Mouse (Mus musculus): Measurements from ENCODE around the gene Anks1.
"Not testable (repeated sequence)": the region's sequence is repeated elsewhere in the genome, so short reads cannot be mapped to it uniquely, and the experiment has no call there.

Anks1 gene

DNA sequence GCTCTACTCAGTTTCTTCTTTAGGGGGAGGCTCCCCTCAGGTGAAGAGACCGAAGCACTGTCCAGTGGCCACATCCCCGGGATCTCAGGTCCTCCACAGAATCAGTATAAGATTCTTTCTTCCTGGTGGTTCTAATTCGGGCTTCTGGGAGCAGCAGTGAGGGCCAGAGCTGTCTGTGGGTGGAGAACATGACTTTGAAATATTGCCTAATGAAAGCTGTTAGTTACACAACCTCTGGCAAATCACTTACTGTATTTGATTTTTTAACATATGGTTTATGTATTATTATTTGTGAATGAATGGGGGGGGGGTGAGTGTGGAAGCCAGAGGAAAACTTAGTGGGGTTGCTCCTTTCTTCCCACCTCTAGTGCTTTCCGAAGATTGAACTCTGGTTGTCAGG lies 22.7 kb downstream of the Anks1 start:
- no peak for DNase-seq (ENCODE audit: extremely low spot score, low spot score)

DNA sequence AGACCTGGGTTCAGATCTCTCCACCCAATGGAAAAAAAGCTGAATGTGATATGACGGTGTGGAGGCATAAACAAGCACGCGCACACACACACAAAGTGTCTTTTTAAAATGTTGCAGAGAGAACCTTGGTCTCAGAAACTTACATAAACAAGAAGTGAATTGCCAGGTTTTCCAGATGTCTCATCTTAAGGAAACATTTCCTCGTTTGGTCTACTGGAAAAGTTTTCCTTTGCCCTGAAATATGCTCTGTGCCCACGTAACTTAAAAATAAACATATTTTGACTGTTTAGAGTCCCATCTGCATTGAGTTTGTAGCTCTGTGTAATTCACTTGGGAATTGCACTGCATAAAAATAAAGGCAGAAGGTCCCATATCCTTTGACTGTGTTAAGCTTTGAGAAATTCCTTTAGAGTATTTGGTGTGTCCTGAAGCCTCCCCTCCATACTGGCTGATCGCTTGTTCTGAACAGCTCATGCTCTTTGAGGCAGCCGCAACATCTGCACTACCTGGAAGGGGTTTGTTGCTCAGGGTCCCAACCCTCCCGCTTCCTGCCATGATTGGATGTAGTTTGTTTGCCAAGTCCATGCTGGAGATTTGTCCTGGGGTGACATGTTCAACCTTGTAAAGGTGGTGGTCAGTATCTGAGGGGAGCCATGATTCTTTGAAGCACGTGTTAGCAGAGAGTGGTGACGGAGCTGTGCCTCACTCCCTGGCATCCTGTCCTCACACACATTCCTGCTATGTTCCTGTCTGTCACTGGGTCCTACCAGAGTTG lies 25.2 kb downstream of the Anks1 start:
- no peak for DNase-seq (ENCODE audit: extremely low spot score, low spot score)

DNA sequence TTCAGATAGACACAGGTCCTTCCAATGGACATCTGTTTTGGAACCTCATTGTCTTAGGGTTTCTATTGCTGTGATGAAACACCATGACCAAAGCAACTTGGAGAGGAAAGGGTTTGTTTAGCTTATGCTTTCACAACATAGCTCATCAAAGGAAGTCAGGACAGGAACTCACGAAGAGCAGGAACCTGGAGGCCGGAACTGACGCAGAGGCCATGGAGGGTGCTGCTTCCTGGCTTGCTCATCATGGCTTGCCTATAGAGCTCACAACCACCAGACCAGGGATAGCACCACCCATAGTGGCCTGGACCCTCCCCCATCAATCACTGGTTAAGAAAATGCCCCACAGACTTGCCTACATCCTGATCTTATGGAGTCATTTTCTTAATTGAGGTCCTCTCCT lies 26.0 kb downstream of the Anks1 start:
- DNase-seq (ENCODE audit: extremely low spot score, low spot score), result no peak

DNA sequence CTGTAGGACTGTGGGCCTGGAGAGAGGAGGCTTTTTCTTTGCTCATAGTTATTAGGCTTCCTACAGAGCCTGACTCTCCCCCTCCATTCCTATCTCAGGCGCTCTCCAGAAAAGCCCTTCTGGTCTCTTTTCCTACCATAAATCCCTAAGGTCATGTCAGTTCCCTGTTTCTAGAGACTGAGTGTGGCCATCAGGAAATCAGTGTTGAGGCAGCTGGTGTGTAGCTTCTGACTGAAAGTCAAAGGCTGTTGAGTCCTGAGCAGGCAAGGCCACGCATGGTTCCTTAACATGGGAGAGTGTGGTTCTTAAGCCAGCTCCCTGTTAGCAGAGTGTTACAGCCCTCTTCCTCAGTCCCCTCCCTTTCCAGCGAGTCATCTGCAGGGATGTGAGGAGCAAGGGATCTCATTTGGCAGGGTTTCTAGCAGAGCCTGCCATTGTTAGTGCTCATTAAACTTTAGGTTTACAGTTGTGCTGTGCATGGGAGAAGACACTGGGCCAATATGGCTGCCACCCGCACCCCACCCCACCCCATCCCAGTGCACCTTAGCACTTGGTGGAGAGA lies 28.0 kb downstream of the Anks1 start:
- no peak for DNase-seq (ENCODE audit: extremely low spot score, low spot score)

DNA sequence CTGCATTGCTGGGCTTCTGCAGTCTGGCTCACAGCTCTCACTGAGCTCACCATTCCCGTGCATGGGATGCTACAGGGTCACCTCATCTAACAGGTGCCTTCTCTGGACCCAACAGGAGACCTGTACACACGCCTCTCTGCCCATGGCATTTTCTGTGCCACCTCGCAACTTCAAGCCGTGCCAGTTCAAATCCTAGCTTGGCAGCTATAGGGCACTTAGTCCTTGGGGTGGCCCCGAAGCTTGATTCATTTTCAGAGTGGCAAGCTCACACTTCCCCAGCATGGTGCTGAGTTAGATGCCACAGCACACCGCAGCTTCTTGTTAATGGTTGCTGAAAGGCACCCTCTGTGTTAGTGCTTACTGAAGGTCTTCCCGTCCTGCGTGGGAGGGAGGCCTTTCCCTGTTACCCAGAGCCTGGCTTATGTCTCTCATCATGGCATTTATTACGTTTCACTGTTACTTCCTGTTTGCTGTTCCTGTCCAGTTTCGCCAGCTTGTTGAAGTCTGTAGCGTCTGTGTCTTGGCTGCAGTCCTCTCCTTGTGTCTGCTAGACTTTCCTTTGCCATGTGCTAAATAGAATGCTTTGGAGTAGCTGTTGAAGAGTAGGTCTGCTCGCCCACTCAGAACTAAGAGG lies 29.1 kb downstream of the Anks1 start:
- DNase-seq (ENCODE audit: extremely low spot score, low spot score), result no peak

DNA sequence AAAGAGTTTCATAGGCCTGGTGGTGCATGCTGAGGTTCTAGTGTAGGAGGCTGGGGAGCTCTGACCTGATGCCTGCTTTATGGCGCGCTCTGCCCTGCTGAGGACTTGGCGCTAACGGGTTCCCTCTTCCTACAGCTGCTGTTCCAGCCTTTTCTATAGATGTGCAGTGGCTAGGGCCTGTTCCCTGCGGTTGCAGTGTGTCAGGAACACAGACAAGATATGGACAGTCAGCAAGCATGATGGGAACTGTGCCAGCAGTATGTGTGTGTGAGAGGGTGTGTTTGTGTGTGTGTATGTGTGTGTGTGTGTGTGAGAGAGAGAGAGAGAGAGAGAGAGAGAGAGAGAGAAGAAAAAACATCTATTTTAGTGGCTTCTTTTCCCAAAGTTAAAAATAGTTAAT lies 29.9 kb downstream of the Anks1 start:
- no peak for DNase-seq (ENCODE audit: extremely low spot score, low spot score)

DNA sequence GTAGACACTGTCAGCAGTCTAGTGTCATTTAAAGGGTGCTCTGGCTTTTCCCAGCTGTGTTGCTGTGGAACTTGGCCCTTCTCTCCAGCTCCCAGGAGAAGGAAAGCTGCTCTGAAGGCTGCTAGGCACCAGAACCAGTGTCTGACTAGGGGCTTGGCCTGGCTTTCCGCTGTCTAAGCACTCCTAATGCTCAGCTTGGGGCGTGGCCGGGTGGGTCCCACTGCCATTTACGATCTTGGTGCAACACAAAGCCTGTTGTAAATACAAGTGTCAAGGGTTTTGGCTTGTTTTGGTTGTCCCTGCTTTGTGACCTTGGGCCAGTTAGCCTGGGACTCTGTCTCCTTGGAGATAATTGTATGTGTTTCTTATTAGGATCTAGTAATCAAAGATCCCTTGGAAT lies 31.2 kb downstream of the Anks1 start:
- no peak for DNase-seq (ENCODE audit: extremely low spot score, low spot score)

DNA sequence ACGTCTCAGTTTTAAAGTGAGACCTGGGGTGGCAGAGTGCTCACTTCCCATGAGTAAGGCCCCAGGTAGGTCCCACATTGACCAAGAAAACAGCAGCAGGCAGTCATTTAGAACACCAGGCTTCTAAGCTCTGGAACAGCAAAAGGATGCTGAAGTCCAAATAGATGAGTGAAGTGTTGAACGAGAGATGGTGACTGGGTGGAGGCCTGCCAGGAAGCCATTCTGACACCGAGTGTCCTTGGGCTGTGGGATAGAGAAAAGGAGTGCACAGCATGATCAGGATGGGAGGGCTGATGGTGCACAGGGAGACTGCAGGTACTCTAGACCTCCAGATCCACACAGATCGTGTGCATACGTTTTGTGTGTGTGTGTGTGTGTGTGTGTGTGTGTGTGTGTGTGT lies 32.1 kb downstream of the Anks1 start:
- no peak for DNase-seq (ENCODE audit: extremely low spot score, low spot score)

DNA sequence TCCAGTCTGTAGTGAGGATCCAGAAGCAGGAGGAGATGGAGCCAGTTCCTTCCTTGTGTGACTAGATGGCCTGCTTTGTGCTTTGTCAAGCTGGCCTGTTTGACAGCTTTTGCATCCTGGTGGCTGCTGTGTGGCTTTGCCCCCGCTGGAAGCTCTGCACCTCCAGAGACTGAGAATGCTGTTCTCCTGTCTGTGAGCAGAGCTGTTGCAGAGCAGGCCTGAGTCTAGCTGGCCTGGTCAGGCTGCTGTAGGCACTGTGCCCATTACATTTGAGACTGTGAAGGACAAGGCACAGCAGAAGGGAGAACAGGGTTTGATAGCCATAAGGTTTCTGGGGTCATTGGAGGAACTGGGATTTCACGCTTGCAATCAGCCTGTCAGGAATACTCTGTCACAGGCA lies 32.6 kb downstream of the Anks1 start:
- DNase-seq (ENCODE audit: extremely low spot score, low spot score), result no peak

DNA sequence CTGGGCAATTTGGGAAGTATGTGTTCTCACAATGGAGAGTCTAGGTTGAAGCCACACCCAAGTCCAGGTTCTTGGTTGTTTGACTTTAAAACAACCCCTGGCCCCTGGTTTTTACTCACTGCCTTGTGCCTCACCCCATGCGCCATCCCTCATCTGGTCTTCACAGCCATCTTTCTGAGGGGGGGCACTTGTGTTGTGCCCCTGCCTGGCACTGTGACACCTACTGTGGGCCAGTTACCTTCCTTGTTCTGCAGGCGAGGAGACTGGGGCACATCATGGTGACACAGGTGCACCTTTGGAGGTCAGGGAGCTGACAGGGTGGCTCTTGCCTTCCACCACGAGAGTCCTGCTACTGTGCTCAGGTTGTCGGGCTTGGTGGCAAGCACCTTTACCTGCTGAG lies 33.0 kb downstream of the Anks1 start:
- no peak for DNase-seq (ENCODE audit: extremely low spot score, low spot score)

DNA sequence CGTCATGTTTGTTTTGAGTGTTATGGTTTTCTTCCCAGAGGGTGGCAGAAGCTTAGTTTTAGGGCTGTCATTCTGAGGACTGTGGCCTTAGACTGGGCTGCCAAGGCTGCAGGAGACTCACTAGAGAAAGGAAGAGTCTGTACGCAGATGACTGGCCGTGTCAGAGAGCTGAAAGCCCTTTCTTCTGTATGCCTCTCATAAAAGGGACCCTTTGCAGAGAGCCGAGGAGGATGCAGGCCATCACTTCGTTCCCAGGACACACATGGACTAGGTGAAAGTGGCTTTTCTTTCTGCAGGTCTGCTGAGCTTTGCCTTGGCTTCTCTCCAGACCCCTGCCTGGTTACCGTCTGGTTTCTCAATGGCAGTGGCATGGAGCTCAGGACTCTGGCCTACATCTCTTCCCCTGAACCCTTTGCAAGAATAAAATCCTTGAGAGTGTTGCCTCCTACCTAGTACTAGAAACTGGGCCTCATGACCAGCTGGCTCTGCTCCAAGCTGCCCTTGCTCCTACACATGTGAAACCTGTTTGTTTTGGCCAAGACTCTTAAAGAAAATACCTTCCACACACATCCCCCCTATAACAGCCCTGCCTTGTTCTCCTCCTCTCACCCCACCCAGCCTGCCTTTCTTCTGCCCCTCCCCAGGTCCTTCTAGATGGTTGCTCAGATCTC lies 36.6 kb downstream of the Anks1 start:
- no peak for DNase-seq (ENCODE audit: extremely low spot score, low spot score)

DNA sequence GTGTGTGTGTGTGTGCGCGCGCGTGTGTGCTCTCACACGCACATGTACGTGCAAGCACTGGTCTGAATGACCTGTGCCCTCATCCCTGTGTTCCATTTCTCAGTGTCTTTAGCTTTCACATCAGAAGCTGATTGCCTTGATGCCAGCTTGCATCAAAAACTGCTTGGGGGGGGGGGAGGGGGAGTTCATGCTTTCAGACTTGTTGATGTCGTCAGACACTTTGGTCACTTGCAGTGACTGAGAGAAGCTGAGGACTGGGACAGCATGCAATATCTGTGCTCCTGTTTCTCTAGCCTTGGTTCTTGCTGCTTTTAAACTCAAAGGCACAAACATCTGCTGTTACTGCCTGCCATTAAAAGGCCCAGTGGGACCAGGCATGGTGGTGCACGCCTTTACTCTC lies 37.3 kb downstream of the Anks1 start:
- no peak for DNase-seq (ENCODE audit: extremely low spot score, low spot score)

DNA sequence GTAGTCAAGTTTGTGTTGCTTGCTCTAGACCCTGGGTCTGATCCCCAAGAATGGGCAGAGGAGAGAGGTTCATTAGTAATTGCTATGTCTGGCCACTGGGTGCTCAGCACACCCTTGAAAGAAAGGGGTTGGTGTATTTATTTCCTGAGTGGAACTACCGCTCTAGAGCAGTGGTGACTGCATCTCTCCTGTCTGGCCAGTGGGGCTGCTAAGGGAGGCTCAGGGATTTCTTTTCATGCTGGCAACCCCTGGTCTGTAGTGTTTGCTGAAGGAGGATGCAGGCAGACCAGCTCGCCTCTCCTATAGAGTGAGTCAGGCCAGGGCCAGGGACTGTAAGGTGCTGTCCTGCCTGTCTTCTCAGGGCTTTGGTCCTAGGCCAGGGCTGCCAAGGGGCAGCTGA lies 38.0 kb downstream of the Anks1 start:
- DNase-seq (ENCODE audit: extremely low spot score, low spot score), result no peak

DNA sequence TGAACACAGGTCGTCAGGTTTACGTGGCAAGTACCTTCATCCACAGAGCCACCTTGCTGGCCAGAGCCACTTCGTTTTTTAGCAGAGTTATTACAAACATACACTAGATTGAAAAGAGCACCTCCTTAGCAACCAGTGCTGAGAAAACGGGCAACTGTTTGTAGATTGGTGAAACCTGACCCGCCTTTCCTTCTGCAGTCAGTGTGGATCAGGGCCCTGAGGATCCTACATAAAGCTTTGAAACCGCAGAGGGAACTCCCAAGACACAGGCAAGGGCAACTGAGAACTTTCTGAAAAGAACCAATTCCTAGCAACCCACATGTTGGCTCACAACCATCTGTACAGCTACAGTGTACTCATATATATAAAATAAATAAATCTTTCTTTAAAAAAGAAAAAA lies 44.0 kb downstream of the Anks1 start:
- no peak for DNase-seq (ENCODE audit: extremely low spot score, low spot score)

DNA sequence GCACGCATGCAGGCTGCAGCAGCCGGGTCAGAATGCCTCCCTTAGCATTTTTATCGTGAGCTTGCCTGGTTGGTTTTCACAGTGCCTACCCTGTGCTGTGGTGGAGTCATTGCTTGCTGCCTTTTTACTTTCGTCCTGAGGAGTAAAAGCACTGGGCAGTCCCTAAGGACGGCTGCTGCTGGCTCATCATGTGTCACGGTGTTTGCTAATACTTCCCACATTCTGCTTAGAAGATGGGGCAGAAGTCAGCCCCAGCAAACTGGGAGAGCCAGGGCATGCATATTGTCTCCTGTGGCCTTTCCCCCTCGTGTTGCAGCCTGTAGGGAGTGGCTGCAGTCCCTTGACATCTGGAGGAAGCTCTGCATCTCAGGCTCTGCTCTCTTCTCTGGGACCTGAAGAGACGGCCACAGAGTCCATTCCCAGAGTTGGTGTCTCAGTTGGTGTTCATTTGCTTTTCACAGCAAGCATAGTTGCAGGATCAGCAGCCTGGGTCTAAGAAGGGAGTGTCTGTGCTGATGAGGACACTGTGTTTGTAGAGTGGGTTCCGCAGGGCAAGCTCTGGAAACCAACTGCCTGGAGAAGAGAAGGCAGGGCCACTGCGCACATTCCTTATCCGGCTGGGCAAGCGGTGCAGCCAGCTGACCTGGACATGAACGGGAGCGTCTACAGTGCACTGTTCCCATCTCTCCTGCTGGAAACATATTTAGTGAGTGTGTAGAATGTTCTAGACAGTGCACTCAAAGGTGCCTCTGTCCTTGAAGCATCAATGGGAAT lies 45.7 kb downstream of the Anks1 start:
- DNase-seq (ENCODE audit: extremely low spot score, low spot score), result no peak

DNA sequence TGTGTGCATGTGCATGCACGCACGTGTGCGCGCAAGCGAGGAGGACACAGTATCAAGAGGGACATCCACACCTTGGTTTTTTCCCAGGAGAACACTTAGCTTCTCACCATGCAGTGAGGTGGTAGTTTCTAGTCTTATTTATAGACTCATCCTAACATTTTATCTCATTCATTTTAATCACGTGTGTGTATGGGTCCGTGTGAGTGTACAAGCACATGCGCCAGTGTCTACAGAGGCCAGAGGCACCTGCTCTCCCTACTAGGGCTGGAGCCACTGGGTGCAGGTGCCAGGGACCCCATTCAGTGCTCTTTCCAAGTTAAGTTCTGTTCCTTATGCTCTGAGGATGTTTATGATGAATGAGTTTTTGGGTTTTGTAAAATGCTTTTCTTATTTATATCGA lies 48.5 kb downstream of the Anks1 start:
- DNase-seq (ENCODE audit: extremely low spot score, low spot score), result no peak

DNA sequence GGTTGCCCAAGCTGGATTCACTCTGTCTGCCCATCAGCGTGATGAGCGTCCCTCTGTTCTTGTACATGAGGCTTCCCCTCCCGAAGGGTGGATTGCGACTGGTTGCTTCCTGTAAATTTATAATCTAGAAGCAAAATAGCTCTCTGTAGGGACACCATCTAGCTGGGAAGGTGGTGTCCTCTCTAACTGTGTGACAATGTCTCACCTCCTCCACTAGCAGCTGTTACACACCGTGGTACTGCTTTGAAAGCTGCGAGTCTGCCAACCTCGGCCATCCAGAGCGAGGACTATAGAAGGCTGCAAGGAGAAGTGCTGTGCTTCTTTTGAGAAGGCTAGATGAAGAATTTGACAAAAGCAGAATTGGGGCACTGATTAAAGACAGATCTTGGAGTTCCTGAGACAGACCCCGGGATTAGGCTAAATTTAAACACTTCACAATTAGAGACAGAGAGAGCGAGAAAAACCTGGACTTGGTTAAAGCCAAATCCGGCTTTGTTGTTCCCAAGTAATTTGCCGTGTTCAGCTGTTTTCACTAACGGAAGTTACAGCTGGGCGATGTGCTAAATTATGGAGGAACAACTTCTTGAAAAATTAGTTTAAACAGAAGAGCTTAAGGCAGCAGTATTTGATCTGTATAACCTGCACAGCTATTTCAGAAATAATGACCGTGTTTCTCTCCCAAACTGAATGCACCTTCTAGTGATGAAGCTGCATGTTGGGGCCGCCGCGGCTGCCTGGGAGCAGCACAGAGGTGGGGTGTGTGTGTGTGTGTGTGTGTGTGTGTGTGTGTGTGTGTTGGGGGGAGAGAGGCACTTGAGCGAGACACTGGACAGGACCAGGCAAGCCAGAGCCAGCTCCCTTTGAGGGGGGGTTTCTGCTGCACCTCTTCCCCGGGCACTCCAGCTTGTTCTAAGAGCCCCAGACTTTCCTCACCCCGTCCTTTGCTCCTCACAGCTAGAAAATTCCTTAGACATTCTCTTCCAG lies 51.3 kb downstream of the Anks1 start:
- no peak for DNase-seq (ENCODE audit: extremely low spot score, low spot score)

DNA sequence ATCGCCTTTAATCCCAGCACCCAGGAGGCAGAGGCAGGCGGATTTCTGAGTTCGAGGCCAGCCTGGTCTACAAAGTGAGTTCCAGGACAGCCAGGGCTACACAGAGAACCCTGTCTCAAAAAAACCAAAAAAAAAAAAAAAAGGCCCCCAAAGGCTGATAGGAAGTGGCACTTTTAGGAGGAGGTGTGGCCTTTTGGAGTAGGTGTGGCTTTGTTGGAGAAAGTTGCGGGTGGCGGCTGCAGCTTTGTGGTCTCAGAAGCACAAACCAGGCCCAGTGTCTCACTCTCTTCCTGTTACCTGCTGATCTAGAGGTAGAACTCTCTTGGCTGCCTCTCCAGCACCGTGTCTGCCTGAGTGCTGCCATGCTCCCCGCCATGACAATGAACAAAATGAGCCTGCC lies 54.0 kb downstream of the Anks1 start:
- DNase-seq (ENCODE audit: extremely low spot score, low spot score), result not testable (repeated sequence)

DNA sequence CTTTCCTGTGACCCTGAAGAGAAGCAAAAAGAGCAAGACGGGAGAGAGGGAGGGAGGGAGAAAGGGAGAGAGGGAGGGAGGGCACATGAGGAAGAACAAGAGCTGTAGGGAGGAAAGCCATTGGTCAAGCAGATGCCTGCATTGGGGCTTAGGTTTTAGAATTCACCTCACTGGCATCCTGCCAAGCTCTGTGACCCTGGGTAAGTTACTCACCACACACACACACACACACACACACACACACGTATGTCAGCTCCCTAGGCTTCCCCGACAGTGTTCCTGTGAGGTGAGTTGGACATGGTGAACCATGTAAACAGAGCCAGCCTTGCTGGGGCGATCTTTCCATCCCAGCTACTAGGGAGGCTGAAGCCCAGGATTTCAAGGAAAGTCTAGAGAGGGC lies 55.5 kb downstream of the Anks1 start:
- no peak for DNase-seq (ENCODE audit: extremely low spot score, low spot score)

DNA sequence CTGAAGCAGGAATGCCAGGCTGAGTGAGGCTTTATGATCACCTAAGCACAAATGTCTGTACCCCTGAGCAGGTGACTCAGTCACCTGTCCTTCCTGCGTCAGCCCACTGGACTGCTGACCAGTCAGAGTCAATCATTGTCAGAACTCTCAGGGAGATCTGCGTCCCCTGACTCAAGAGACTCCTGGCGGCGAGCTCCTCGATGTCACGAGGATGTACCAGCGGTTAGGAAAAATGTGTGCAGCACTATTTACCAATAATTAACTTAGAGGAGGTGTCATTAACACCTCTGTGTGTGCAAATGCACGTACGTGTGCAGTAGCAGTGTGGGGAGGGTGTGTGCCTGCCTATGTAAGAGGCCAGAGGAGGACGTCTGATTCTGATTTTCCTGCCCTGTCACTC lies 56.2 kb downstream of the Anks1 start:
- DNase-seq (ENCODE audit: extremely low spot score, low spot score), result no peak

DNA sequence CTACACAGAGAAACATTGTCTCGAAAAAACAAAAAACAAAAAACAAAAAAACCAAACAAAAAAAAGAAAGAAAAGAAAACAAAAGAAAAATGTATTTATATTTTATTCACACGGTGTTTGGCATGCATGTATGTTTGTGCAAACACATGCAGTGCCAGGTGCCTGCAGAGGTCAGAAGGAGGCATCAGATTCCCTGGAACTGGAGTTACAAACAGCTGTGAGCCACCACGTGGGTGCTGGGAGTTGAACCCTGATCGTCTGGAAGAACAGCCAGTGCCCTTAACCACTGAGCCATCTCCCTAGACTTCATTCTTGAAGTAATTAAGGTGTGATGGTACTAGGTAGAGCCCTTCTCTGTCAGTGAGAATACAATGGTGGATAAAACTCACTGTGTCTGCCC lies 57.0 kb downstream of the Anks1 start:
- DNase-seq (ENCODE audit: extremely low spot score, low spot score), result no peak
